ENCODE assay signal across 10 mouse cellular contexts in the genomic region with DNA sequence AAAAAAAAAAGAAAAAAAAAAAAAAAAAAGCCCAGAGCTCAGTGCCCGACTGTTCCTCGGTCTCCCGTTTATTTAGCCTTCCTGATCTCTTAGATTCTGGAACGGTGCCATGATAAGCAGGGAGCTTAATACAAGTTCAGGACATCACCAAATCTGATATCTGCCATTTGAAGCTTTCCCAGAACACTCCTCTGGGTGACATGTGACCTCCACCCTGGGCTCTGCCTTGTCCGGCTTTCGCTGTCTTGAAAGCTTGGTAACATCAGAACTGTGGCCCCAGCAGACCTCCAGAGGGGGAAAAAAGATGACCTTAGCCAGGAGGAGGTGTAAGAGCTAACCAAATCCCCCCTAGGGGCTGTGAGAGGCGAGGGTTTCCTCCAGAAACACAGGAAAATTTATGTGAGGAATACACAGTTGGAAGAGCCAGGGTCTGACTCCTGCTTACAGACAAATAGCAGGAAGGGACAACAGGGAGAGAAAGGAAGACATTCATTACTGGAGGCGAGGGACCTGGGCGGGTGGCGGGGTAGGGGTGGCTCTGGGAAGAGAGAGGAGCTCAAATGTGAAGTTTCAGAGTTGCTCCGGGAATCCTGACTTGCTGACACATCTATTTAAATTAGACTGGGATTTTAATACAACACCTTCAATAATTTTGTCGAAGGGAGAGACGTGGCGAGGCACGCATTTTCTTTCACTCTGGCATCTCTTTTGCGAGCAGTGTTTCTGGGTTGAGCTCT.
DNase-seq lines count a peak whose midpoint lies in the region; ATAC-seq lines count a peak whose summit lies in the region.
"Had no signal": no experiment of that assay in that cellular context is flagged by ENCODE, and none has a peak within 500 bp of the region (broad histone marks: within the 10 kb centered on the region; RNA-seq: fewer than 3 reads in every experiment).

No protein-coding gene starts in this region.

- 56% methylated on average over 16 of the region's 16 CpGs for WGBS in hindbrain, embryonic 12.5 days
- WGBS in hindbrain, embryonic 11.5 days: 64% methylated on average over 16 of the region's 16 CpGs
- WGBS in hindbrain, embryonic 14.5 days: 51% methylated on average over 16 of the region's 16 CpGs
- 69% methylated on average over 16 of the region's 16 CpGs for WGBS in midbrain, embryonic 11.5 days

- no peaks in the 10 kb centered on the region for H3K9me3 ChIP-seq in hindbrain, embryonic 12.5 days (replicated peaks)
- H3K9me3 ChIP-seq in hindbrain, embryonic 11.5 days (ENCODE audit: control insufficient read depth, low read length): no peaks in the 10 kb centered on the region
- no peaks in the 10 kb centered on the region for H3K9me3 ChIP-seq in hindbrain, embryonic 14.5 days (ENCODE audit: control insufficient read depth, low read length)
- no peaks in the 10 kb centered on the region for H3K9me3 ChIP-seq in midbrain, embryonic 11.5 days (ENCODE audit: control insufficient read depth, low read length)
- H3K9me3 ChIP-seq: hindbrain, embryonic 15.5 days; liver, embryonic 12.5 days had no signal

- no peaks in the 10 kb centered on the region for H3K36me3 ChIP-seq in hindbrain, embryonic 12.5 days
- no peaks in the 10 kb centered on the region for H3K36me3 ChIP-seq in hindbrain, embryonic 11.5 days (ENCODE audit: control insufficient read depth, insufficient read depth, low read length)
- H3K36me3 ChIP-seq in hindbrain, embryonic 14.5 days (replicated peaks; ENCODE audit: control insufficient read depth, insufficient read depth): no peaks in the 10 kb centered on the region
- H3K36me3 ChIP-seq in midbrain, embryonic 11.5 days (ENCODE audit: control insufficient read depth, insufficient read depth, low read length): no peaks in the 10 kb centered on the region
- H3K36me3 ChIP-seq: hindbrain, embryonic 15.5 days; liver, embryonic 12.5 days had no signal

- peak overlapping the region; percentile 45; the same call in 1 of the 2 replicates for H3K27ac ChIP-seq in hindbrain, embryonic 12.5 days
- no peak overlapping the region for H3K27ac ChIP-seq in hindbrain, embryonic 11.5 days (ENCODE audit: low read depth, low read length)
- no peak overlapping the region for H3K27ac ChIP-seq in hindbrain, embryonic 14.5 days
- no peak overlapping the region for H3K27ac ChIP-seq in midbrain, embryonic 11.5 days (ENCODE audit: low read depth, low read length)
- H3K27ac ChIP-seq: liver, embryonic 12.5 days had no signal

- H3K4me1 ChIP-seq in hindbrain, embryonic 12.5 days: peaks cover 42% of the 10 kb centered on the region
- peaks cover 4% of the 10 kb centered on the region; the same call in 1 of the 2 replicates for H3K4me1 ChIP-seq in hindbrain, embryonic 11.5 days (replicated peaks; ENCODE audit: control insufficient read depth, insufficient read depth, low read length)
- H3K4me1 ChIP-seq in hindbrain, embryonic 14.5 days (replicated peaks; ENCODE audit: control insufficient read depth, insufficient read depth, low read length): peaks cover 16% of the 10 kb centered on the region
- H3K4me1 ChIP-seq in midbrain, embryonic 11.5 days (ENCODE audit: control insufficient read depth, insufficient read depth, low read length): peaks cover 15% of the 10 kb centered on the region

- no peak overlapping the region for H3K9ac ChIP-seq in hindbrain, embryonic 12.5 days
- H3K9ac ChIP-seq in hindbrain, embryonic 11.5 days (ENCODE audit: low read depth, low read length): no peak overlapping the region
- no peak overlapping the region for H3K9ac ChIP-seq in hindbrain, embryonic 14.5 days
- H3K9ac ChIP-seq in midbrain, embryonic 11.5 days (ENCODE audit: low read length): no peak overlapping the region; the same call in 1 of the 2 replicates
- H3K9ac ChIP-seq: hindbrain, embryonic 15.5 days; liver, embryonic 12.5 days had no signal

- no peak overlapping the region for H3K4me3 ChIP-seq in hindbrain, embryonic 12.5 days
- no peak overlapping the region for H3K4me3 ChIP-seq in hindbrain, embryonic 11.5 days (ENCODE audit: low read depth, low read length)
- no peak overlapping the region for H3K4me3 ChIP-seq in hindbrain, embryonic 14.5 days (replicated peaks; ENCODE audit: low read length)
- no peak overlapping the region for H3K4me3 ChIP-seq in midbrain, embryonic 11.5 days (ENCODE audit: low read depth, low read length)
- H3K4me3 ChIP-seq: hindbrain, embryonic 15.5 days; liver, embryonic 12.5 days had no signal

- 0 out of 2 replicates have a peak, but pooled peaks cover 3% of the 10 kb centered on the region for H3K27me3 ChIP-seq in hindbrain, embryonic 12.5 days
- H3K27me3 ChIP-seq in hindbrain, embryonic 11.5 days (ENCODE audit: control insufficient read depth, insufficient read depth, low read length): no peaks in the 10 kb centered on the region
- no peaks in the 10 kb centered on the region for H3K27me3 ChIP-seq in hindbrain, embryonic 14.5 days (ENCODE audit: control insufficient read depth, insufficient read depth, low read length)
- H3K27me3 ChIP-seq in midbrain, embryonic 11.5 days (ENCODE audit: control insufficient read depth, insufficient read depth, low read length): no peaks in the 10 kb centered on the region
- H3K27me3 ChIP-seq: hindbrain, embryonic 15.5 days had no signal

- no peak for ATAC-seq in hindbrain, embryonic 12.5 days (ENCODE audit: low FRiP score)
- ATAC-seq in hindbrain, embryonic 11.5 days (ENCODE audit: low FRiP score): no peak
- ATAC-seq in hindbrain, embryonic 14.5 days (ENCODE audit: low FRiP score): no peak
- no peak for ATAC-seq in midbrain, embryonic 11.5 days (ENCODE audit: low FRiP score)
- ATAC-seq: liver, embryonic 12.5 days had no signal

- no peak for DNase-seq in hindbrain, embryonic 11.5 days (ENCODE audit: low spot score)
- DNase-seq in embryo, embryonic 11 days: peak; percentile 43
- peak; percentile 45 for DNase-seq in hindbrain, embryonic 14.5 days (ENCODE audit: low spot score)
- DNase-seq in midbrain, embryonic 11.5 days (ENCODE audit: low spot score, missing footprints): peak; percentile 87
- DNase-seq in frontal cortex, postnatal 25 days (ENCODE audit: low spot score in 2 of 2): no peak
- no peak for DNase-seq in layer of hippocampus, adult 8-10 months (ENCODE audit: low spot score in 2 of 2)
- DNase-seq in layer of hippocampus, postnatal 14 days (ENCODE audit: low spot score in 2 of 2): no peak

- H3K4me2 ChIP-seq in hindbrain, embryonic 12.5 days (replicated peaks): no peak overlapping the region
- H3K4me2 ChIP-seq in hindbrain, embryonic 11.5 days (replicated peaks; ENCODE audit: low read depth, low read length): no peak overlapping the region
- H3K4me2 ChIP-seq in hindbrain, embryonic 14.5 days (replicated peaks): no peak overlapping the region
- H3K4me2 ChIP-seq in midbrain, embryonic 11.5 days: no peak overlapping the region
- H3K4me2 ChIP-seq: hindbrain, embryonic 15.5 days had no signal

Comparison
In these comparisons a context has a peak if more than half of its experiments do, and no peak if none do; other contexts are left out.
1. DNase-seq: peak in embryo, embryonic 11 days (single experiment), hindbrain, embryonic 14.5 days (single experiment) and midbrain, embryonic 11.5 days (single experiment); none in hindbrain, embryonic 11.5 days (single experiment), frontal cortex, postnatal 25 days (0 of 2), layer of hippocampus, adult 8-10 months (0 of 2) and layer of hippocampus, postnatal 14 days (0 of 2).